Mouse (Mus musculus): ENCODE results near the gene Rsph3a. TPM values are rescaled to one million over a fixed set of nuclear protein-coding genes. Genes with fewer than 3 reads are reported as not detected.

Gene Rsph3a
- polyA plus RNA-seq, 1 experiment from 2014 or later, result 50.0 TPM

Other genes starting within 250 kb of the Rsph3a start
- 0.76 and 1.2 TPM in 2 replicates for gene Fndc1, start 118.3 kb upstream of the Rsph3a start, polyA plus RNA-seq (2014; fragmentation: Nextera tagmentation; extraction: Ambion mirVana)
- gene Tagap, start 19.6 kb upstream of the Rsph3a start, polyA plus RNA-seq (2014; fragmentation: Nextera tagmentation; extraction: Ambion mirVana), result 0.30 and 0.36 TPM in 2 replicates
- gene Gm49673, start 202.2 kb downstream of the Rsph3a start, polyA plus RNA-seq (2014; fragmentation: Nextera tagmentation; extraction: Ambion mirVana), result 0.35 TPM in 1 of 2 replicates, not detected in the other
- gene Rnaset2a, start 202.5 kb downstream of the Rsph3a start, polyA plus RNA-seq (2014; fragmentation: Nextera tagmentation; extraction: Ambion mirVana), result 20.4 and 21.2 TPM in 2 replicates
- 59.2 and 64.0 TPM in 2 replicates for gene Fgfr1op, start 219.9 kb downstream of the Rsph3a start, polyA plus RNA-seq (2014; fragmentation: Nextera tagmentation; extraction: Ambion mirVana)

All from limb, embryonic 11.5 days (tissue).